Mouse (Mus musculus): ENCODE measurements around the gene Ric8b. TPM values are rescaled to one million over a fixed set of nuclear protein-coding genes. Genes with fewer than 3 reads are reported as not detected.

The Ric8b gene
- 37.3 TPM for polyA plus RNA-seq (2014; fragmentation: Illumina TruSeq; extraction: RNeasy Lipid Tissue Mini Kit (QIAGEN cat#74804); ENCODE audit: low read depth, low replicate concordance)

GRCm38 (mm10) chr10:84916810-84917730 lies at the start of gene Ric8b:
Gene Ric8b (plus strand): TSS chr10:84917616.

Other genes with a start within 250 kb of the Ric8b start
- not detected for gene Rfx4, start 161.6 kb upstream of the Ric8b start, polyA plus RNA-seq (2014; fragmentation: Illumina TruSeq; extraction: RNeasy Lipid Tissue Mini Kit (QIAGEN cat#74804); ENCODE audit: low read depth, low replicate concordance)
- gene Fhl4, start 184.9 kb downstream of the Ric8b start, polyA plus RNA-seq (2014; fragmentation: Illumina TruSeq; extraction: RNeasy Lipid Tissue Mini Kit (QIAGEN cat#74804); ENCODE audit: low read depth, low replicate concordance) = 0.32 TPM
- 62.7 TPM for gene Tmem263, start 185.0 kb downstream of the Ric8b start, polyA plus RNA-seq (2014; fragmentation: Illumina TruSeq; extraction: RNeasy Lipid Tissue Mini Kit (QIAGEN cat#74804); ENCODE audit: low read depth, low replicate concordance)
- gene Mterf2, start 210.4 kb downstream of the Ric8b start, polyA plus RNA-seq (2014; fragmentation: Illumina TruSeq; extraction: RNeasy Lipid Tissue Mini Kit (QIAGEN cat#74804); ENCODE audit: low read depth, low replicate concordance) = 34.9 TPM